Mouse (Mus musculus) thymus, adult 2 months (tissue): Measurements from ENCODE around the gene Tapbp. TPM values are rescaled to one million over a fixed set of nuclear protein-coding genes. Genes with fewer than 3 reads are reported as not detected.
"Not testable (repeated sequence)": the region's sequence is repeated elsewhere in the genome, so short reads cannot be mapped to it uniquely, and the experiment has no call there.

Source experiments
- DNase-seq: peaks from one replicate; pipeline ENCODE4 v3.0.0; 2021
- H3K27ac ChIP-seq: fragments of 200-500 bp; 2 replicates; pipeline ENCODE4 v1.5.1; 2012; ENCODE audit warnings: low read length, control low read depth; ENCODE audit not compliant: control insufficient read depth, insufficient read depth
- H3K27me3 ChIP-seq: fragments of 200-500 bp; 2 replicates; pipeline ENCODE4 v1.6.1; 2012; ENCODE audit warnings: mild to moderate bottlenecking, low read length, moderate library complexity, mixed read lengths; ENCODE audit not compliant: control insufficient read depth, insufficient read depth
- H3K36me3 ChIP-seq: fragments of 200-500 bp; 2 replicates; pipeline ENCODE4 v1.6.1; 2012; ENCODE audit warnings: mild to moderate bottlenecking, low read length, moderate library complexity; ENCODE audit not compliant: control insufficient read depth, insufficient read depth
- H3K4me1 ChIP-seq: fragments of 200-500 bp; replicated peaks from 2 replicates; pipeline ENCODE4 v1.6.1; 2012; ENCODE audit warnings: low read length; ENCODE audit not compliant: control insufficient read depth, insufficient read depth
- H3K4me3 ChIP-seq: fragments of 200-500 bp; 2 replicates; pipeline ENCODE4 v1.5.1; 2012; ENCODE audit warnings: mild to moderate bottlenecking, low read length, control low read depth, moderate library complexity; ENCODE audit not compliant: control insufficient read depth, insufficient read depth
- CTCF ChIP-seq: fragments of 200-500 bp; IDR thresholded peaks from 2 replicates; pipeline ENCODE4 v1.5.1; 2012; ENCODE audit warnings: mild to moderate bottlenecking, control low read depth, low read length, moderate library complexity, borderline replicate concordance; ENCODE audit not compliant: control insufficient read depth, poor library complexity, insufficient read depth; ENCODE audit errors: extremely low read depth
- POLR2A ChIP-seq: fragments of 200-500 bp; IDR thresholded peaks from 2 replicates; pipeline ENCODE4 v1.6.1; 2012; ENCODE audit warnings: mild to moderate bottlenecking, low read length, control low read depth, moderate library complexity; ENCODE audit not compliant: control insufficient read depth, poor library complexity, insufficient read depth; ENCODE audit errors: extremely low read depth
- WGBS: fragments of 180-500 bp; shearing (Covaris S2); methylation state at CpG from one replicate; pipeline ENCODE4 v1.1.7; 2018; 5-methylcytosine and 5-hydroxymethylcytosine counted together
- polyA plus RNA-seq: library from polyadenylated mRNA; depleted of rRNA; stranded (reverse); fragments of >200 nt; gene quantifications from 2 replicates; pipeline ENCODE4 v1.2.3, GENCODE M21; 2012; rRNA removed

Tapbp gene
- 201 and 248 TPM in 2 replicates for polyA plus RNA-seq

- Histone ChIP-seq H3K4me3 (peak within 1 kb of the TSS; percentile 81), H3K27ac (peak within 1 kb of the TSS; percentile 43; the same call in 1 of the 2 replicates), H3K36me3 (peaks cover 25% of the 10 kb centered on the region), H3K27me3 (no peaks in the 10 kb centered on the region), H3K4me1 (peaks cover 19% of the 10 kb centered on the region)
- peak; percentile 93 for DNase-seq
- 1% methylated on average over 34 of the region's 34 CpGs for WGBS
- 0 out of 2 replicates have a peak, but pooled peaks have one; percentile 8 for TF ChIP-seq CTCF
- no peak; the same call in 1 of the 2 replicates for TF ChIP-seq POLR2A
These were observed at the start of gene Tapbp, which contains the start of gene Zbtb22 for GRCm38 (mm10) chr17:33915671-33916250. Gene Tapbp (plus strand): TSS chr17:33915899. Gene Zbtb22 (plus strand): TSS chr17:33915904.

- WGBS, result 100% methylated on average over 1 of the region's 12 CpGs
- H3K4me1 ChIP-seq, H3K27me3 ChIP-seq, DNase-seq, H3K4me3 ChIP-seq, H3K27ac ChIP-seq: not testable (repeated sequence)
- peaks cover 16% of the 10 kb centered on the region for H3K36me3 ChIP-seq
These were observed 42.2 kb upstream of the Tapbp start, which contains the start of gene Gm7029 for GRCm38 (mm10) chr17:33873537-33873936. Gene Gm7029 (plus strand): TSS chr17:33873837.

GRCm38 (mm10) chr17:33874411-33874810, 41.3 kb upstream of the Tapbp start:
- H3K4me1 ChIP-seq, result no peaks in the 10 kb centered on the region
- DNase-seq, result peak; percentile 18

GRCm38 (mm10) chr17:33875797-33876196, 39.9 kb upstream of the Tapbp start:
- peaks cover 17% of the 10 kb centered on the region for H3K36me3 ChIP-seq
- H3K4me1 ChIP-seq, H3K4me3 ChIP-seq, DNase-seq, H3K27ac ChIP-seq, H3K27me3 ChIP-seq: not testable (repeated sequence)
- 96% methylated on average over 5 of the region's 5 CpGs for WGBS

More at GRCm38 (mm10) chr17:33874411-33874810, 41.3 kb upstream of the Tapbp start:
- TF ChIP-seq POLR2A (no peak), CTCF (no peak)
- H3K4me3 ChIP-seq, result no peak overlapping the region
- H3K27ac ChIP-seq, result no peak overlapping the region
- 97% methylated on average over 11 of the region's 11 CpGs for WGBS
- peaks cover 16% of the 10 kb centered on the region for H3K36me3 ChIP-seq
- H3K27me3 ChIP-seq, result no peaks in the 10 kb centered on the region

- DNase-seq, H3K4me1 ChIP-seq, H3K4me3 ChIP-seq, H3K27me3 ChIP-seq, H3K27ac ChIP-seq: not testable (repeated sequence)
- peaks cover 18% of the 10 kb centered on the region for H3K36me3 ChIP-seq
- 97% methylated on average over 10 of the region's 11 CpGs for WGBS
These were observed 31.4 kb upstream of the Tapbp start for GRCm38 (mm10) chr17:33884320-33884719.

GRCm38 (mm10) chr17:33887802-33888201, 27.9 kb upstream of the Tapbp start:
- 93% methylated on average over 2 of the region's 2 CpGs for WGBS
- not testable (repeated sequence) for H3K4me3 ChIP-seq

GRCm38 (mm10) chr17:33888230-33888629, 27.5 kb upstream of the Tapbp start:
- not testable (repeated sequence) for H3K4me1 ChIP-seq, H3K36me3 ChIP-seq, H3K27ac ChIP-seq, H3K4me3 ChIP-seq, H3K27me3 ChIP-seq, DNase-seq

More at GRCm38 (mm10) chr17:33887802-33888201, 27.9 kb upstream of the Tapbp start:
- H3K27me3 ChIP-seq, H3K36me3 ChIP-seq, H3K27ac ChIP-seq, H3K4me1 ChIP-seq, DNase-seq: not testable (repeated sequence)

- not testable (repeated sequence) for H3K27me3 ChIP-seq, DNase-seq, H3K4me1 ChIP-seq, H3K36me3 ChIP-seq, H3K27ac ChIP-seq
- under 1% methylated on average over 43 of the region's 44 CpGs for WGBS
- peak overlapping the region; percentile 59 for H3K4me3 ChIP-seq
These were observed 25.7 kb upstream of the Tapbp start for GRCm38 (mm10) chr17:33889941-33890532.
